In the genomic region with DNA sequence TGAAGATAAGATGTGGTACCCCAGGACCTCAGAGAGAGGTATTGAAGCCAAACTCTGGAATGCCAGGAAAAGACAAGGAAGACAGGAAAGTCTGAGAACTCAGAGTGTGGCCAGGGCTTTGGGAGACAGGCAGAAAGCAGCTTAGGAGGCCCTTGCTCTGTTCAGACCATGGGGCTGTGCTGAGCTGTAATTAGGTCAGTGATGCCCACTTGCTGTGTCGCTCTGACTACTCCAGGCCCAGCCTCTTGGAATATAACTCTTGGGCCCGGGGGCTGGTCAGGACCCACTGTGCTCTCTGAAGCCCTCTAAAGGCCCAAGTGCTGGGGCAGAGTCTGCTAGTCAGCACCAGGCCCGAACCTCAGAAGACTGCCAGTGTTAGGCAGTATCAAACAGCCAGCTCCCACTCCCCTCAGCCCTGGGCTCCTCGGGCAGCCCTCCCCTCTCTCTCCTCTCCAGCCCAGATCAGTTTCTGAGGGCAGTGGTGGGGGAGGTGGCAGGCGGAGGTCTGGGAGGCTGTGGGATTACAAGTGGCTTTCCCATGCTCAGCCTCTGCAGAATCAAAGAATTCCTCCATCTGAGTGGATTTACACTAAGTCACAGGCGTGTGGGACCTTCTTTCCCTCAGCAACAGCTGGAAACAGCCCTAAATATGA, we compare ENCODE assay signal across 8 mouse cellular contexts. TPM values are rescaled to one million over a fixed set of nuclear protein-coding genes. Genes with fewer than 3 reads are reported as not detected.
DNase-seq lines count a peak whose midpoint lies in the region; ATAC-seq lines count a peak whose summit lies in the region.

No protein-coding gene starts in this region.

- H3K27me3 ChIP-seq in kidney, embryonic 14.5 days (ENCODE audit: control insufficient read depth, insufficient read depth, low read length), result no peaks in the 10 kb centered on the region
- H3K27me3 ChIP-seq in forebrain, embryonic 10.5 days (ENCODE audit: poor library complexity, severe bottlenecking), result peaks cover 72% of the 10 kb centered on the region
- H3K27me3 ChIP-seq in intestine, embryonic 16.5 days (replicated peaks; ENCODE audit: control insufficient read depth, insufficient read depth, low read length), result no peaks in the 10 kb centered on the region
- H3K27me3 ChIP-seq in neural tube, embryonic 15.5 days (replicated peaks), result no peaks in the 10 kb centered on the region

- peak overlapping the region; percentile 11; the same call in 1 of the 2 replicates for H3K27ac ChIP-seq in kidney, embryonic 14.5 days (ENCODE audit: low read depth, low read length)
- H3K27ac ChIP-seq in forebrain, embryonic 10.5 days, result peak overlapping the region; percentile 73
- peak overlapping the region; percentile 44; the same call in 1 of the 2 replicates for H3K27ac ChIP-seq in intestine, embryonic 16.5 days (ENCODE audit: low read length)
- peak overlapping the region; percentile 67 for H3K27ac ChIP-seq in neural tube, embryonic 15.5 days (replicated peaks)

- no peak overlapping the region for H3K4me2 ChIP-seq in kidney, embryonic 14.5 days (replicated peaks; ENCODE audit: low read depth, low read length)
- H3K4me2 ChIP-seq in intestine, embryonic 16.5 days (ENCODE audit: low read depth, low read length), result no peak overlapping the region
- no peak overlapping the region for H3K4me2 ChIP-seq in neural tube, embryonic 15.5 days

- ATAC-seq in kidney, embryonic 14.5 days (ENCODE audit: low FRiP score, low TSS enrichment), result peak; percentile 70
- ATAC-seq in intestine, embryonic 16.5 days, result no peak
- ATAC-seq in neural tube, embryonic 15.5 days (ENCODE audit: low FRiP score), result no peak
- no peak for ATAC-seq in monocyte, adult 5-6 weeks (replicated peaks; ENCODE audit: insufficient number of reproducible peaks, low FRiP score, low TSS enrichment, poor library complexity, severe bottlenecking)

- no peaks in the 10 kb centered on the region for H3K36me3 ChIP-seq in kidney, embryonic 14.5 days (ENCODE audit: control insufficient read depth, insufficient read depth, low read length)
- no peaks in the 10 kb centered on the region for H3K36me3 ChIP-seq in forebrain, embryonic 10.5 days (replicated peaks)
- H3K36me3 ChIP-seq in intestine, embryonic 16.5 days (ENCODE audit: control insufficient read depth, insufficient read depth, low read length), result no peaks in the 10 kb centered on the region
- no peaks in the 10 kb centered on the region for H3K36me3 ChIP-seq in neural tube, embryonic 15.5 days

- no peaks in the 10 kb centered on the region for H3K9me3 ChIP-seq in kidney, embryonic 14.5 days (ENCODE audit: control insufficient read depth, low read length)
- H3K9me3 ChIP-seq in forebrain, embryonic 10.5 days, result no peaks in the 10 kb centered on the region
- no peaks in the 10 kb centered on the region for H3K9me3 ChIP-seq in intestine, embryonic 16.5 days (ENCODE audit: control insufficient read depth, low read length)
- no peaks in the 10 kb centered on the region for H3K9me3 ChIP-seq in neural tube, embryonic 15.5 days (replicated peaks)

- WGBS in kidney, embryonic 14.5 days, result 16% methylated on average over 6 of the region's 6 CpGs
- WGBS in forebrain, embryonic 10.5 days, result 10% methylated on average over 6 of the region's 6 CpGs
- WGBS in intestine, embryonic 16.5 days, result 20% methylated on average over 6 of the region's 6 CpGs
- WGBS in neural tube, embryonic 15.5 days, result 20% methylated on average over 6 of the region's 6 CpGs

- no peak for DNase-seq in kidney, postnatal 25 days
- no peak for DNase-seq in forebrain, embryonic 10.5 days (ENCODE audit: extremely low spot score, low spot score)
- DNase-seq in spleen, adult 18-20 months, result no peak
- no peak for DNase-seq in liver

- H3K4me1 ChIP-seq in kidney, embryonic 14.5 days (ENCODE audit: control insufficient read depth, insufficient read depth, low read length), result peaks cover 40% of the 10 kb centered on the region
- H3K4me1 ChIP-seq in forebrain, embryonic 10.5 days, result peaks cover 45% of the 10 kb centered on the region
- peaks cover 25% of the 10 kb centered on the region; the same call in 1 of the 2 replicates for H3K4me1 ChIP-seq in intestine, embryonic 16.5 days (ENCODE audit: control insufficient read depth, insufficient read depth, low read length)
- peaks cover 42% of the 10 kb centered on the region for H3K4me1 ChIP-seq in neural tube, embryonic 15.5 days

- H3K4me3 ChIP-seq in kidney, embryonic 14.5 days (ENCODE audit: low read length), result no peak overlapping the region
- H3K4me3 ChIP-seq in forebrain, embryonic 10.5 days, result no peak overlapping the region
- H3K4me3 ChIP-seq in intestine, embryonic 16.5 days (ENCODE audit: low read length), result no peak overlapping the region
- H3K4me3 ChIP-seq in neural tube, embryonic 15.5 days (replicated peaks), result no peak overlapping the region

- H3K9ac ChIP-seq in kidney, embryonic 14.5 days (ENCODE audit: low read depth, low read length), result 0 out of 2 replicates have a peak overlapping the region, but pooled peaks have one; percentile 7
- no peak overlapping the region for H3K9ac ChIP-seq in intestine, embryonic 16.5 days (ENCODE audit: low read depth, low read length)
- 0 out of 2 replicates have a peak overlapping the region, but pooled peaks have one; percentile 17 for H3K9ac ChIP-seq in neural tube, embryonic 15.5 days (replicated peaks)

RNA-seq across cellular contexts. Expression of gene Btrc, which starts 50.7 kb away (rescaled TPM):
- 41.6 and 54.9 TPM in 2 replicates for polyA plus RNA-seq in kidney, embryonic 14.5 days (2014; fragmentation: Nextera tagmentation; extraction: Ambion mirVana)
- polyA plus RNA-seq in forebrain, embryonic 10.5 days (2016; fragmentation: Nextera tagmentation; extraction: Ambion mirVana), result 47.4 and 50.3 TPM in 2 replicates
- 28.7 and 30.4 TPM in 2 replicates for polyA plus RNA-seq in intestine, embryonic 16.5 days (2015; fragmentation: Nextera tagmentation; extraction: Ambion mirVana)
- polyA plus RNA-seq in neural tube, embryonic 15.5 days (2015; fragmentation: Nextera tagmentation; extraction: Ambion mirVana), result 64.8 and 68.2 TPM in 2 replicates
- 14.2 to 17.9 TPM (median 16.4 TPM) in 3 replicates for total RNA-seq in monocyte, adult 5-6 weeks (2017)

Comparison
In these comparisons a context has a peak if more than half of its experiments do, and no peak if none do; other contexts are left out.
1. H3K27ac ChIP-seq: peak in every context shown above with its lines; median percentile 73 in forebrain, embryonic 10.5 days; 67 in neural tube, embryonic 15.5 days; 44 in intestine, embryonic 16.5 days; 11 in kidney, embryonic 14.5 days.